Mouse (Mus musculus): ENCODE measurements around the gene Dpagt1.

DNA sequence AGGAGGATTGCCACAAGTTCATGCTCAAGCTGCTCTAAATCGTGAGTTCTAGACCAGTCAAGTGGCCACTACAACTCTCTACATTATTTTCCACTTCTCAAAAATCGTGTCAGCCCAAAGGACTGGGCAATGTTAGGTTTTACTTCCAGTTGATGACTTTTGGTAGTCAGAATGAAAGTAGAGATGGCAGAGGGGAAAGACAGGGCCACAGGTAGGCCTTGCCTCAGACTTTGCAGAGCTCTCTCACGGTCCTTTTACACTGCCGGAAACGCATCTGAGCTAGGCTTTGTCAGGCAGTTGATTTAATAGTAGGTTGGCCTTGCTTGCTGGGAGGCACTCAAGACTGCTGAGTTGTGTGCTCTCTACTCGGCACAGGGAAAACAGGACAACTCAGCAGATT is 1.7 kb upstream of the Dpagt1 start:
- TF ChIP-seq CTCF (IDR thresholded peaks at IDR 0.05; ENCODE audit: insufficient read depth, low read depth, low read length) (no peak), POLR2A (IDR thresholded peaks at IDR 0.05; ENCODE audit: insufficient read depth, low read depth, low read length) (no peak)
